Mouse (Mus musculus) ES-Bruce4 (cell line): ENCODE data around the gene Izumo4.

Experiments
- EP300 ChIP-seq: IDR thresholded peaks from 2 replicates; pipeline ENCODE4 v1.6.1; 2011; ENCODE audit warnings: low read depth, low read length; ENCODE audit not compliant: insufficient read depth
- POLR2A ChIP-seq: IDR thresholded peaks from one replicate; pipeline ENCODE4 v1.8.1; 2011; ENCODE audit warnings: low read length; ENCODE audit not compliant: insufficient read depth

DNA sequence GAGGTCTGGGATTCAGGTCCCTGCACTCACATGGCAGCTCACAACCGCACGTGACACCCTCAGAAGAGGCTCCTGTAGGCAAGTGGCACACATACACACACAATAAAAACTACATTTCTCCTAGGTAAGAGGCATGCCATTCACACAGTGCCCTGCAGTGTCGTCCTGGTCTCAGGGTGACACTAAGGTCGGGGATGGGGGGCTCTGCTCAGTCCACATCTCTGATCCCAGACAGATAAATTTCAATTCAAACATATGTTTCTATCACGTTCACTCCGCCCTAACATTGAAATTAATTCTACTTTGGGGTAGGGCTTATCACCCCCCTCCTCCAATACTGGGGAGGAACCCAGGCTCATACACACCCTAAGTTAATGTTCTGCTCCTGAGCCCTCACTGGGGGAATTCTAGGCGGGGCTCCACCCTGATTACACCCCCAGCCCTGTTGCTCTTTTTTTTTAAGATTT is 1.9 kb upstream of the Izumo4 start:
- TF ChIP-seq POLR2A (no peak), EP300 (no peak)
